Mouse (Mus musculus) CH12.LX (cell line): ENCODE measurements around the gene Iqcf5. TPM values are rescaled to one million over a fixed set of nuclear protein-coding genes. Genes with fewer than 3 reads are reported as not detected.
A peak's percentile ranks its signal among the peaks of the same experiment; 100 is the strongest.

Experiments used
- DNase-seq: peaks from one replicate; pipeline ENCODE4 v3.0.0-alpha.2; 2013; ENCODE audit errors: extremely low read depth
- H3K27ac ChIP-seq: 2 replicates; pipeline ENCODE4 v1.5.1; 2012; ENCODE audit warnings: low read depth, mild to moderate bottlenecking, control low read depth, moderate library complexity; ENCODE audit not compliant: insufficient read depth
- H3K27me3 ChIP-seq: replicated peaks from 2 replicates; pipeline ENCODE3; 2012; ENCODE audit warnings: inconsistent platforms
- H3K36me3 ChIP-seq, 2 experiments: replicated peaks in 1 of 2; 2 replicates each; pipeline versions ENCODE3 to v1.6.1; 2012; ENCODE audit warnings: inconsistent platforms in 1 of 2, low read length in 1 of 2, mild to moderate bottlenecking in 1 of 2, mixed read lengths in 1 of 2, moderate library complexity in 1 of 2; ENCODE audit not compliant: control insufficient read depth in 1 of 2, insufficient read depth in 1 of 2
- H3K4me1 ChIP-seq, 2 experiments: 2 replicates each; pipeline ENCODE4 v1.6.1; 2012; ENCODE audit warnings: inconsistent platforms in 1 of 2, moderate library complexity in 1 of 2; ENCODE audit not compliant: insufficient read depth in 2 of 2, control insufficient read depth in 1 of 2
- H3K4me2 ChIP-seq: 2 replicates; pipeline ENCODE4 v1.6.1; 2012; ENCODE audit warnings: low read depth, mild to moderate bottlenecking, control low read depth; ENCODE audit not compliant: poor library complexity, insufficient read depth, severe bottlenecking
- H3K4me3 ChIP-seq, 3 experiments: fragments of 150-350 bp in 1 of 3; sonication (generic) in 1 of 3; replicated peaks in 1 of 3; 2 replicates each; pipeline versions ENCODE3 to v1.5.1; 2011 to 2012; ENCODE audit warnings: low read depth in 2 of 3, low read length in 2 of 3, mild to moderate bottlenecking in 2 of 3, moderate library complexity in 2 of 3, control low read depth in 1 of 3, improper control_type of control experiment in 1 of 3, inconsistent platforms in 1 of 3, mixed read lengths in 1 of 3; ENCODE audit not compliant: poor library complexity in 1 of 3
- H3K79me2 ChIP-seq: replicated peaks from 2 replicates; pipeline ENCODE4 v1.6.1; 2012; ENCODE audit warnings: mild to moderate bottlenecking, moderate library complexity; ENCODE audit not compliant: control insufficient read depth, poor library complexity, insufficient read depth, severe bottlenecking; ENCODE audit errors: extremely low read depth
- H3K9ac ChIP-seq: 2 replicates; pipeline ENCODE4 v1.6.1; 2012; ENCODE audit warnings: low read depth, mild to moderate bottlenecking, control low read depth, moderate library complexity; ENCODE audit not compliant: insufficient read depth
- H3K9me3 ChIP-seq: replicated peaks from 2 replicates; pipeline ENCODE3; 2012; ENCODE audit warnings: low read length, inconsistent platforms, mixed read lengths
- BHLHE40 ChIP-seq: IDR thresholded peaks from 2 replicates; pipeline ENCODE4 v1.6.1; 2011; ENCODE audit warnings: mild to moderate bottlenecking, low read depth, low read length, improper control_type of control experiment
- CTCF ChIP-seq, 2 experiments: IDR thresholded peaks in 1 of 2; conservative IDR thresholded peaks in 1 of 2; 2 replicates each; pipeline ENCODE4 v1.5.1; 2011 to 2012; ENCODE audit warnings: low read depth in 2 of 2, low read length in 2 of 2, improper control_type of control experiment in 1 of 2, inconsistent platforms in 1 of 2, mild to moderate bottlenecking in 1 of 2, moderate library complexity in 1 of 2
- E2F4 ChIP-seq: IDR thresholded peaks from 2 replicates; pipeline ENCODE4 v1.6.1; 2011; ENCODE audit warnings: low read depth, low read length, improper control_type of control experiment; ENCODE audit not compliant: insufficient replicate concordance
- IRF4 ChIP-seq: IDR thresholded peaks from 2 replicates; pipeline ENCODE4 v1.6.1; 2014; ENCODE audit warnings: low read depth, mild to moderate bottlenecking, inconsistent platforms, low read length, improper control_type of control experiment
- KAT2A ChIP-seq: IDR thresholded peaks from 2 replicates; pipeline ENCODE4 v1.6.1; 2012; ENCODE audit warnings: low read length, improper control_type of control experiment, inconsistent platforms; ENCODE audit not compliant: insufficient replicate concordance
- MAX ChIP-seq: IDR thresholded peaks from 2 replicates; pipeline ENCODE4 v1.6.1; 2011; ENCODE audit warnings: low read length, improper control_type of control experiment
- MEF2A ChIP-seq: IDR thresholded peaks from 2 replicates; pipeline ENCODE4 v1.6.1; 2014; ENCODE audit warnings: low read depth, mild to moderate bottlenecking, inconsistent platforms, low read length, improper control_type of control experiment, borderline replicate concordance
- POLR2AphosphoS2 ChIP-seq: IDR thresholded peaks from 2 replicates; pipeline ENCODE4 v1.6.1; 2011; ENCODE audit warnings: low read depth, low read length, improper control_type of control experiment
- RAD21 ChIP-seq: IDR thresholded peaks from 2 replicates; pipeline ENCODE4 v1.6.1; 2011; ENCODE audit warnings: low read depth, mild to moderate bottlenecking, low read length, improper control_type of control experiment, moderate library complexity
- SIN3A ChIP-seq: IDR thresholded peaks from 2 replicates; pipeline ENCODE4 v1.6.1; 2012; ENCODE audit warnings: low read length, improper control_type of control experiment, inconsistent platforms
- SMC3 ChIP-seq: IDR thresholded peaks from 2 replicates; pipeline ENCODE4 v1.6.1; 2011; ENCODE audit warnings: low read depth, low read length, improper control_type of control experiment
- TBP ChIP-seq: conservative IDR thresholded peaks from 2 replicates; pipeline ENCODE4 v1.6.1; 2011; ENCODE audit warnings: low read depth, low read length, improper control_type of control experiment
- TCF12 ChIP-seq: IDR thresholded peaks from 2 replicates; pipeline ENCODE4 v1.6.1; 2014; ENCODE audit warnings: low read depth, mild to moderate bottlenecking, inconsistent platforms, low read length, improper control_type of control experiment
- dilution Hi-C: fragments of 300-500 bp; cut with MboI; formaldehyde crosslinking; loops from 2 replicates; pipeline ENCODE4 v1.14.3; 2020; ENCODE audit warnings: low sequenced_read_pairs; ENCODE audit not compliant: extremely low pct_unique_long_range_greater_than_20kb, extremely low pct_ligation_motif_present
- in situ Hi-C: fragments of 300-500 bp; cut with MboI; formaldehyde crosslinking; loops from 3 replicates; pipeline ENCODE4 v1.14.3; 2019; ENCODE audit warnings: low sequenced_read_pairs, low pct_ligation_motif_present, low pct_unique_long_range_greater_than_20kb, mixed read lengths
- polyA plus RNA-seq: library from polyadenylated mRNA; unstranded; fragments of >175 nt; gene quantifications from 2 replicates; pipeline ENCODE4 v1.2.1, GENCODE M21; 2012; ENCODE audit warnings: low read depth; ENCODE audit not compliant: insufficient read length
- total RNA-seq, 2 experiments: library from RNA; depleted of rRNA; stranded (reverse); fragments of 300-350 nt in 1 of 2; fragments of >200 nt in 1 of 2; gene quantifications; 2 replicates each; pipeline ENCODE4 v1.2.3; 2012 to 2014

The Iqcf5 gene
- total and polyA plus RNA-seq, 3 experiments, result 0.72 to 1.8 (median 0.77) TPM

DNA sequence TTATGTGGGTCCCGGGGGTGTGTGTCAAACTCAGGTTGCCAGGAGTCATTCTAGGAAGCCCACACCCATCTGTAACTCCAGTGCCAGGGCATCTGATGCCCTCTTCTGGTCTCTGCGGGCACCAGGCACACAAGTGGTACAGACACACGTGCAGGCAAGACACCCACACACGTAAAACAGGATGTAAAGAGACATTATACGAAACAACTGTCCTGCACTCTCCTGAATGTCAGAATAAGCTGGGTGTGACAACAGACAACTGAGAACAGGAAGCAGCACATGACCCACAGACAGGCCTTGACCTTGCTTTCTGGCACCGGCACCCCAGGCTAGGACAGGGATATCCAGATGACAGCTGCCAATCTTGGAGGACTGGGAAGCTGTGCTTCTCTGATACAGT, 45.1 kb upstream of the Iqcf5 start:
- no peak for DNase-seq
- dilution Hi-C loops (no loop called here), in situ Hi-C loops (no loop called here)
- peaks cover 0 to 23% of the 10 kb centered on the region in 2 experiments; a peak in 3 of 4 replicates for H3K4me1 ChIP-seq
- peaks cover 16 to 58% of the 10 kb centered on the region in 2 experiments for H3K36me3 ChIP-seq
- H3K27me3 ChIP-seq, result no peaks in the 10 kb centered on the region
- H3K9me3 ChIP-seq, result peaks cover 16% of the 10 kb centered on the region
- H3K9ac ChIP-seq, result no peak overlapping the region
- H3K79me2 ChIP-seq, result no peaks in the 10 kb centered on the region
- H3K27ac ChIP-seq, result no peak overlapping the region
- no peak for TF ChIP-seq MEF2A
- peak; percentile 24 for TF ChIP-seq RAD21
- peak; percentile 60; the same call in 1 of the 2 replicates for TF ChIP-seq BHLHE40
- peak in 1 of 2 experiments; percentile 44; a peak in 2 of 4 replicates for TF ChIP-seq CTCF (conservative IDR thresholded peaks at IDR 0.05 in 1 of 2, IDR thresholded peaks at IDR 0.05 in 1 of 2; ENCODE audit: low read depth in 2 of 2, low read length in 2 of 2)
- no peak overlapping the region for H3K4me2 ChIP-seq
- H3K4me3 ChIP-seq, result no peak overlapping the region

DNA sequence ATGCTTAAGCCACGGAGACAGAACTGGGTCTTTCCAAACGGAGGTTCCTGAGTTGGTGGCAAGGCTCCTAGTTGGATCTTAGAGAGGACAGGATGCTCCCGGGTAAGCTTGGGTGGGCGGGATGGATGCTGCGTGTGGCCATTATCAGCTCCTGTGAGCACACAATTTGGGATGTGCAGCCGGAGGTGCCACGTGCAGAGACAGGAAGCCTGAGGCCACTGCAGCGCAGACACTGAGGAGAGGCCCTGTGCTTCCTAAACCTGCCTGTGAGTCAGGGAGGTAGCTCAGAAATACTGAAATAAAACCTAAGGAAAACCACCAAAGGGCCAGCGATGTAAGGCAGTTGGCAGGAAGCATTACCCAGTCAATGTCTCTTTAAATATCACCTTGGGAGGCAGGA, 44.6 kb upstream of the Iqcf5 start:
- H3K27ac ChIP-seq, result no peak overlapping the region
- no peak for DNase-seq
- H3K4me1 ChIP-seq, result peaks cover 0 to 26% of the 10 kb centered on the region in 2 experiments; a peak in 3 of 4 replicates
- in situ Hi-C loops, result no loop called here
- peaks cover 12% of the 10 kb centered on the region for H3K9me3 ChIP-seq
- dilution Hi-C loops, result no loop called here
- peaks cover 12 to 53% of the 10 kb centered on the region in 2 experiments for H3K36me3 ChIP-seq
- no peaks in the 10 kb centered on the region for H3K27me3 ChIP-seq
- no peak overlapping the region for H3K4me3 ChIP-seq
- H3K9ac ChIP-seq, result no peak overlapping the region
- H3K79me2 ChIP-seq, result no peaks in the 10 kb centered on the region
- no peak for TF ChIP-seq TBP
- H3K4me2 ChIP-seq, result no peak overlapping the region

DNA sequence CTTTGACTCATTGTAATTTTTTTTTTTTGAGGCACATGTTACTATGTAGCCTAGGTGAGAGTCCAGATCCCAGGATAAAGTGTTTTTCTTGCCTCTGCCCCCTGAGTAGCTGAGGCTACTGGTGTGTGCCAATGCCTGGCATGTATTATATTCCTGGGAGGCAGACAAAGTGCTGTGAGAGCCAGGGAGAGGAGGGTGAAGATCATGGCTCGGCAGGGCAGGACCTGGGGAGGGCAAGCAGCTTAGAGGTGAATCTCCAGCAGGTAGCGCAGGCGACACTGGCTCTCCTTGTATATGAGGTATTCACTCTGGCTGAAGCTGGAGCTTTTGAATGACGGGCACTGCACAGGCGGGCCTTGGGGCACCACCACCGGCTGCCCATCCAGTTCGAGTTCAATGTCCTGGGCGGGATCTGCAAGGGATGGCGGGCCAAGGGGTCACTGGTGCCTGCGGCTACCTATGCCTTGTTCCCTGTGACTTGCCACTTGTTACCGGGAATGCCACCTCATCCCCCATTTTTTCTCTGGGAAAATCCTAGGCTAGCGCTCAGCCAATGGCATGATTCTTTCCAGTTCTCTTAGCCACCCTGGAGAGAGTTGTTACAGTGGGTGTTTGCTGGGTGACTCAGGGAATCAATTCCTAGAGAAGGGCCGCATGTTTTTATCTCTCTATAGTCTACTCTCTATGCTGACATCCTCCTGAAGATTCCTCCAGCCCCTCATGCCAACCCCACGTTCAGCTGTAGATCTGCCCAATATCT, 43.2 kb upstream of the Iqcf5 start:
- no peak for DNase-seq
- no peak overlapping the region for H3K4me3 ChIP-seq
- peaks cover 0 to 32% of the 10 kb centered on the region in 2 experiments; a peak in 3 of 4 replicates for H3K4me1 ChIP-seq
- H3K79me2 ChIP-seq, result no peaks in the 10 kb centered on the region
- H3K36me3 ChIP-seq, result peaks cover 2 to 39% of the 10 kb centered on the region in 2 experiments
- TF ChIP-seq POLR2AphosphoS2 (no peak), SMC3 (no peak), MAX (no peak), E2F4 (no peak), TBP (no peak), KAT2A (no peak), TCF12 (no peak), SIN3A (no peak), IRF4 (no peak)
- H3K9me3 ChIP-seq, result no peaks in the 10 kb centered on the region
- H3K9ac ChIP-seq, result no peak overlapping the region
- no peak overlapping the region for H3K27ac ChIP-seq
- in situ Hi-C loops, result no loop called here
- dilution Hi-C loops, result no loop called here
- H3K4me2 ChIP-seq, result no peak overlapping the region
- H3K27me3 ChIP-seq, result no peaks in the 10 kb centered on the region
